Mouse (Mus musculus) forebrain, embryonic 16.5 days (tissue): ENCODE results near the gene Il1r1. TPM values are rescaled to one million over a fixed set of nuclear protein-coding genes. Genes with fewer than 3 reads are reported as not detected.

Experiments
- ATAC-seq: fragments of 200-750 bp; cut with Nextera tagmentation; 2 replicates; pipeline ENCODE4 v1.8.0; 2017; ENCODE audit warnings: mild to moderate bottlenecking, moderate library complexity
- H3K27ac ChIP-seq: fragments of 300-500 bp; sonication (generic); 2 replicates; pipeline ENCODE4 v1.5.1; 2014; ENCODE audit warnings: low read length, control low read depth
- H3K27me3 ChIP-seq: fragments of 300-500 bp; sonication (generic); replicated peaks from 2 replicates; pipeline ENCODE4 v1.6.1; 2014; ENCODE audit warnings: low read length; ENCODE audit not compliant: control insufficient read depth, insufficient read depth
- H3K36me3 ChIP-seq: fragments of 300-500 bp; sonication (generic); 2 replicates; pipeline ENCODE4 v1.6.1; 2014; ENCODE audit not compliant: control insufficient read depth, insufficient read depth
- H3K4me1 ChIP-seq: fragments of 300-500 bp; sonication (generic); replicated peaks from 2 replicates; pipeline ENCODE4 v1.6.1; 2014; ENCODE audit warnings: low read length; ENCODE audit not compliant: control insufficient read depth, insufficient read depth
- H3K4me2 ChIP-seq: fragments of 300-500 bp; sonication (generic); 2 replicates; pipeline ENCODE4 v1.6.1; 2014; ENCODE audit warnings: mild to moderate bottlenecking, low read length, control low read depth
- H3K4me3 ChIP-seq: fragments of 300-500 bp; sonication (generic); replicated peaks from 2 replicates; pipeline ENCODE4 v1.5.1; 2014; ENCODE audit warnings: mild to moderate bottlenecking, low read length, control low read depth
- H3K9ac ChIP-seq: fragments of 300-500 bp; sonication (generic); replicated peaks from 2 replicates; pipeline ENCODE4 v1.6.1; 2014; ENCODE audit warnings: low read depth, low read length, control low read depth
- H3K9me3 ChIP-seq: fragments of 300-500 bp; sonication (generic); 2 replicates; pipeline ENCODE4 v1.6.1; 2016; ENCODE audit warnings: low read length; ENCODE audit not compliant: control insufficient read depth
- WGBS: fragments of 180-500 bp; shearing (Covaris S2); extraction: QIAGEN DNeasy Blood & Tissue Kit; methylation state at CpG from one replicate; pipeline ENCODE4 v1.1.7; 2014; 5-methylcytosine and 5-hydroxymethylcytosine counted together
- polyA plus RNA-seq: library from polyadenylated mRNA; unstranded; fragments of >200 nt; fragmentation: Nextera tagmentation; extraction: Ambion mirVana; gene quantifications from 2 replicates; pipeline ENCODE4 v1.2.1, GENCODE M21; 2015

Gene Il1r1
- polyA plus RNA-seq: 0.44 and 0.98 TPM in 2 replicates

- Histone ChIP-seq H3K9ac (no peak within 1 kb of the TSS), H3K27ac (no peak within 1 kb of the TSS), H3K4me3 (no peak within 1 kb of the TSS), H3K27me3 (no peaks in the 10 kb centered on the region), H3K4me2 (no peak within 1 kb of the TSS), H3K36me3 (no peaks in the 10 kb centered on the region), H3K4me1 (no peaks in the 10 kb centered on the region), H3K9me3 (no peaks in the 10 kb centered on the region)
- WGBS: 69% methylated on average over 12 of the region's 12 CpGs
- ATAC-seq: no peak
These were observed at the start of gene Il1r1 for GRCm38 (mm10) chr1:40224539-40225284. TSS of gene Il1r1 (plus strand) at chr1:40225080.

- Histone ChIP-seq H3K36me3 (no peaks in the 10 kb centered on the region), H3K9ac (no peak overlapping the region), H3K27ac (no peak overlapping the region), H3K4me1 (no peaks in the 10 kb centered on the region), H3K4me2 (no peak overlapping the region), H3K27me3 (no peaks in the 10 kb centered on the region), H3K4me3 (no peak overlapping the region), H3K9me3 (no peaks in the 10 kb centered on the region)
- 92% methylated on average over 5 of the region's 5 CpGs for WGBS
- no peak for ATAC-seq
These were observed 49.8 kb upstream of the Il1r1 start for GRCm38 (mm10) chr1:40175123-40175522.

- Histone ChIP-seq H3K4me1 (no peaks in the 10 kb centered on the region), H3K27me3 (no peaks in the 10 kb centered on the region), H3K36me3 (no peaks in the 10 kb centered on the region), H3K9ac (no peak overlapping the region), H3K4me2 (no peak overlapping the region), H3K4me3 (no peak overlapping the region), H3K9me3 (no peaks in the 10 kb centered on the region), H3K27ac (no peak overlapping the region)
- 93% methylated on average over 1 of the region's 1 CpGs for whole genome bisulfite sequencing
- ATAC-seq: no peak
These were observed 49.1 kb upstream of the Il1r1 start for GRCm38 (mm10) chr1:40175797-40176196.

GRCm38 (mm10) chr1:40179031-40179430 lies 45.8 kb upstream of the Il1r1 start:
- 87% methylated on average over 4 of the region's 4 CpGs for WGBS
- no peak for ATAC-seq
- Histone ChIP-seq H3K36me3 (no peaks in the 10 kb centered on the region), H3K9ac (no peak overlapping the region), H3K27ac (no peak overlapping the region), H3K27me3 (no peaks in the 10 kb centered on the region), H3K9me3 (no peaks in the 10 kb centered on the region), H3K4me1 (no peaks in the 10 kb centered on the region), H3K4me3 (no peak overlapping the region), H3K4me2 (no peak overlapping the region)

GRCm38 (mm10) chr1:40179493-40179892 lies 45.4 kb upstream of the Il1r1 start:
- no peak for ATAC-seq
- Histone ChIP-seq H3K9me3 (no peaks in the 10 kb centered on the region), H3K36me3 (no peaks in the 10 kb centered on the region), H3K27me3 (no peaks in the 10 kb centered on the region), H3K4me3 (no peak overlapping the region), H3K4me2 (no peak overlapping the region), H3K9ac (no peak overlapping the region), H3K4me1 (no peaks in the 10 kb centered on the region), H3K27ac (no peak overlapping the region)
- WGBS: 75% methylated on average over 1 of the region's 1 CpGs

- Histone ChIP-seq H3K36me3 (no peaks in the 10 kb centered on the region), H3K4me2 (no peak overlapping the region), H3K27ac (no peak overlapping the region), H3K4me1 (no peaks in the 10 kb centered on the region), H3K4me3 (no peak overlapping the region), H3K27me3 (no peaks in the 10 kb centered on the region), H3K9me3 (no peaks in the 10 kb centered on the region), H3K9ac (no peak overlapping the region)
- no peak for ATAC-seq
- WGBS: 72% methylated on average over 2 of the region's 2 CpGs
These were observed 44.0 kb upstream of the Il1r1 start for GRCm38 (mm10) chr1:40180861-40181260.

- Histone ChIP-seq H3K9ac (no peak overlapping the region), H3K4me3 (no peak overlapping the region), H3K9me3 (no peaks in the 10 kb centered on the region), H3K36me3 (no peaks in the 10 kb centered on the region), H3K4me2 (no peak overlapping the region), H3K4me1 (no peaks in the 10 kb centered on the region), H3K27ac (no peak overlapping the region), H3K27me3 (no peaks in the 10 kb centered on the region)
- 66% methylated on average over 3 of the region's 3 CpGs for WGBS
- no peak for ATAC-seq
These were observed 43.2 kb upstream of the Il1r1 start for GRCm38 (mm10) chr1:40181716-40182115.

- no peak overlapping the region for H3K4me3 ChIP-seq
- H3K4me1 ChIP-seq: no peaks in the 10 kb centered on the region
- H3K4me2 ChIP-seq: no peak overlapping the region
- no peak overlapping the region for H3K27ac ChIP-seq
- no peaks in the 10 kb centered on the region for H3K9me3 ChIP-seq
- H3K27me3 ChIP-seq: no peaks in the 10 kb centered on the region
- no peak overlapping the region for H3K9ac ChIP-seq
- no peak for ATAC-seq
- no peaks in the 10 kb centered on the region for H3K36me3 ChIP-seq
These were observed 41.5 kb upstream of the Il1r1 start for GRCm38 (mm10) chr1:40183410-40183809.

GRCm38 (mm10) chr1:40187961-40188360 lies 36.9 kb upstream of the Il1r1 start:
- H3K4me3 ChIP-seq: no peak overlapping the region
- H3K9me3 ChIP-seq: no peaks in the 10 kb centered on the region
- ATAC-seq: no peak
- H3K36me3 ChIP-seq: no peaks in the 10 kb centered on the region
- WGBS: 89% methylated on average over 1 of the region's 1 CpGs
- H3K4me1 ChIP-seq: no peaks in the 10 kb centered on the region
- no peak overlapping the region for H3K27ac ChIP-seq
- no peaks in the 10 kb centered on the region for H3K27me3 ChIP-seq
- H3K9ac ChIP-seq: no peak overlapping the region
- H3K4me2 ChIP-seq: no peak overlapping the region

GRCm38 (mm10) chr1:40190025-40190424 lies 34.9 kb upstream of the Il1r1 start:
- 80% methylated on average over 5 of the region's 5 CpGs for WGBS
- Histone ChIP-seq H3K4me3 (no peak overlapping the region), H3K27me3 (no peaks in the 10 kb centered on the region), H3K4me1 (no peaks in the 10 kb centered on the region), H3K36me3 (no peaks in the 10 kb centered on the region), H3K4me2 (no peak overlapping the region), H3K9ac (no peak overlapping the region), H3K9me3 (no peaks in the 10 kb centered on the region), H3K27ac (no peak overlapping the region)
- ATAC-seq: no peak
